Mouse (Mus musculus) midbrain, postnatal 0 days (tissue): ENCODE measurements around the gene Tada1. TPM values are rescaled to one million over a fixed set of nuclear protein-coding genes. Genes with fewer than 3 reads are reported as not detected.

ENCODE experiments used
- ATAC-seq: fragments of 200-750 bp; cut with Nextera tagmentation; 2 replicates; pipeline ENCODE4 v1.8.0; 2017; ENCODE audit warnings: moderate number of reproducible peaks, mild to moderate bottlenecking, moderate TSS enrichment, moderate library complexity; ENCODE audit not compliant: low FRiP score
- DNase-seq: peaks from one replicate; pipeline ENCODE4 v3.0.0-alpha.2; 2015; ENCODE audit warnings: low spot score
- H3K27ac ChIP-seq: fragments of 300-500 bp; sonication (generic); 2 replicates; pipeline ENCODE4 v1.5.1; 2014; ENCODE audit warnings: low read depth, mild to moderate bottlenecking, low read length, mixed read lengths
- H3K27me3 ChIP-seq: fragments of 300-500 bp; sonication (generic); 2 replicates; pipeline ENCODE4 v1.6.1; 2014; ENCODE audit warnings: low read length, control low read depth, mixed read lengths; ENCODE audit not compliant: insufficient read depth
- H3K36me3 ChIP-seq: fragments of 300-500 bp; sonication (generic); 2 replicates; pipeline ENCODE4 v1.6.1; 2014; ENCODE audit warnings: low read length, control low read depth, mixed read lengths; ENCODE audit not compliant: insufficient read depth
- H3K4me1 ChIP-seq: fragments of 300-500 bp; sonication (generic); 2 replicates; pipeline ENCODE4 v1.6.1; 2014; ENCODE audit warnings: mild to moderate bottlenecking, control low read depth, antibody characterized with exemption, low read length, mixed read lengths; ENCODE audit not compliant: insufficient read depth
- H3K4me2 ChIP-seq: fragments of 300-500 bp; sonication (generic); 2 replicates; pipeline ENCODE4 v1.6.1; 2014; ENCODE audit warnings: low read depth, mild to moderate bottlenecking, low read length, mixed read lengths; ENCODE audit not compliant: poor library complexity, severe bottlenecking
- H3K4me3 ChIP-seq: fragments of 300-500 bp; sonication (generic); 2 replicates; pipeline ENCODE4 v1.5.1; 2014; ENCODE audit warnings: low read depth, mild to moderate bottlenecking, low read length, moderate library complexity
- H3K9ac ChIP-seq: fragments of 300-500 bp; sonication (generic); replicated peaks from 2 replicates; pipeline ENCODE4 v1.6.1; 2014; ENCODE audit warnings: mild to moderate bottlenecking, low read length, moderate library complexity, mixed read lengths; ENCODE audit not compliant: poor library complexity, severe bottlenecking
- H3K9me3 ChIP-seq: fragments of 300-500 bp; sonication (generic); 2 replicates; pipeline ENCODE4 v1.6.1; 2016; ENCODE audit warnings: low read length, control low read depth
- CTCF ChIP-seq: IDR thresholded peaks from 2 replicates; pipeline ENCODE4 v1.5.1; 2016; ENCODE audit warnings: antibody characterized with exemption, mild to moderate bottlenecking
- WGBS: fragments of 180-500 bp; shearing (Covaris S2); extraction: QIAGEN DNeasy Blood & Tissue Kit; methylation state at CpG from one replicate; pipeline ENCODE4 v1.1.7; 2014; 5-methylcytosine and 5-hydroxymethylcytosine counted together
- polyA plus RNA-seq: library from polyadenylated mRNA; unstranded; fragments of >200 nt; fragmentation: Nextera tagmentation; extraction: Ambion mirVana; gene quantifications from 2 replicates; pipeline ENCODE4 v1.2.1, GENCODE M21; 2015
- total RNA-seq: library from RNA; depleted of rRNA; stranded (reverse); fragments of >200 nt; gene quantifications from 2 replicates; pipeline ENCODE4 v1.2.3, GENCODE M21; 2014; rRNA removed

The Tada1 gene
- 57.1 and 65.9 TPM in 2 replicates for total RNA-seq
- 64.7 and 69.1 TPM in 2 replicates for polyA plus RNA-seq

- peak; percentile 16; the same call in 1 of the 2 replicates for TF ChIP-seq CTCF
- no peaks in the 10 kb centered on the region for H3K4me1 ChIP-seq
- H3K36me3 ChIP-seq, result peaks cover 12% of the 10 kb centered on the region; the same call in 1 of the 2 replicates
- H3K27me3 ChIP-seq, result no peaks in the 10 kb centered on the region
- DNase-seq (peak; percentile 96), ATAC-seq (peak; percentile 97)
- H3K4me2 ChIP-seq, result peak within 1 kb of the TSS; percentile 73
- no peaks in the 10 kb centered on the region for H3K9me3 ChIP-seq
- H3K4me3 ChIP-seq, result peak within 1 kb of the TSS; percentile 97
- H3K27ac ChIP-seq, result peak within 1 kb of the TSS; percentile 89
- peak within 1 kb of the TSS; percentile 77 for H3K9ac ChIP-seq
- WGBS, result under 1% methylated on average over 73 of the region's 81 CpGs
Measured at GRCm38 (mm10) chr1:166379013-166379629, at the start of gene Tada1. Gene Tada1 (plus strand): TSS chr1:166379097.

DNA sequence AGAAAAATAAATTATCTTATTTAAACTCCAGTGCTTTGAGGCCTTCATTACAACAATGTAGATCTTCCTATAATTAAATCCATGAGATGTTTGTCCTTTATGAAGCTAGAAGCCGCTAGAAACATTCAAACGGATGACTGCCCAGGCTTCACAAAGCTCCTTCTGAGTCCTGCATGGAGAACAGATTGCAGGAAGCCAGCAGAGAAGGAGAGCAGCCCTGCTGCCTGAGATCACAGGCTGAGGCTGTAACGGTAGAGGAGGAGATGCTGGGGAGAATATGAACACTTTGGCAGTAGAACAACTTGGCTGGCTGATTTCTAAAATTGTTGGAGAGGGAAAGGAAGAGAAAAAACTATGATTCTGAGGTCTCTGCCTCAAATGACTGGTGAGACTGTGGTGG, 48.1 kb upstream of the Tada1 start:
- H3K9me3 ChIP-seq, result no peaks in the 10 kb centered on the region
- TF ChIP-seq CTCF, result no peak
- H3K27ac ChIP-seq, result no peak overlapping the region
- H3K9ac ChIP-seq, result no peak overlapping the region
- no peaks in the 10 kb centered on the region for H3K27me3 ChIP-seq
- no peak overlapping the region for H3K4me2 ChIP-seq
- ATAC-seq (no peak), DNase-seq (peak; percentile 14)
- H3K4me3 ChIP-seq, result no peak overlapping the region
- no peaks in the 10 kb centered on the region; the same call in 1 of the 2 replicates for H3K4me1 ChIP-seq
- WGBS, result 36% methylated on average over 3 of the region's 3 CpGs
- no peaks in the 10 kb centered on the region for H3K36me3 ChIP-seq

DNA sequence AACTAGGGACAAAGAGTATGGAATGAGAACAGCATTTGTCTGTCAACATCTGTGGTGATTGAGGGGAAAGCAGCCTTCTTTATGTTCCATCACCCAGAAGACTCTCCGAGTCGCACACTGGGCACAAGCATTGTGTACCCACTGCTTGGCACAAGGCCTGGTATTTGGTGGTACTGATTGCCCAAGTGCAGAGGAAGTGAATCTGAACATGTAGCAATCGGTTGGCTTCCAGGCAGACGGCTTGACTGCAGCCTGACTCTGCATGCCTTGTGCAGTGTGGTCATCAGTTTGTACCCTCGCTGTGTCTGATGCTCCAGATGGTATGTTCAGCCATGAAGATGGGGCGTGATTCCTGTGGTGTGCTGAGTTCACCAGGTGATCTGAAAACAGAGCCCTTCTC, 39.8 kb upstream of the Tada1 start:
- ATAC-seq, result no peak
- 84% methylated on average over 6 of the region's 6 CpGs for WGBS
- Histone ChIP-seq H3K27ac (no peak overlapping the region), H3K27me3 (no peaks in the 10 kb centered on the region), H3K9ac (no peak overlapping the region), H3K36me3 (no peaks in the 10 kb centered on the region), H3K4me3 (no peak overlapping the region), H3K4me1 (no peaks in the 10 kb centered on the region; the same call in 1 of the 2 replicates), H3K9me3 (no peaks in the 10 kb centered on the region), H3K4me2 (no peak overlapping the region)
- no peak for DNase-seq
- TF ChIP-seq CTCF, result no peak

- ATAC-seq (no peak), DNase-seq (no peak)
- Histone ChIP-seq H3K4me3 (no peak overlapping the region), H3K27me3 (no peaks in the 10 kb centered on the region), H3K9ac (no peak overlapping the region), H3K9me3 (no peaks in the 10 kb centered on the region), H3K27ac (no peak overlapping the region), H3K4me2 (no peak overlapping the region), H3K36me3 (no peaks in the 10 kb centered on the region), H3K4me1 (no peaks in the 10 kb centered on the region; the same call in 1 of the 2 replicates)
- 71% methylated on average over 2 of the region's 2 CpGs for WGBS
- no peak for TF ChIP-seq CTCF
Measured at GRCm38 (mm10) chr1:166342060-166342459, 36.8 kb upstream of the Tada1 start.

DNA sequence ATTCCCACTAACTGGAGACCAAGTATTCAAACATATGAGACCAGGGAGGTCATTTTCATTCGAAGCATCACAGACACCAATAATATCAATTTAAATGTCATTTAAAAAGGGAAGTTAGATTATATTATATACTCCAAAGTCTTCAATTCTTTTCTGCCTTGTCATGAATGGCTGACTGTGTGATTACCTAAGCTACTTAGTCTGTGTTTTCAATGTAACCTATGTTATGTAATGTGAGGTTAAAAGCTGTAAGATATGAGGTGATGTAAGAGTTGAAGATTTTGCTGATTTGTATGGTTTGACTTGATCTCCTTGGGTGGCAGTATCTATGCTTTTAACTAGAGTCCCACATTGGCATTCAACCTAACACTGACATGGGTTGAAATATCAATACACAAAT, 36.4 kb upstream of the Tada1 start:
- WGBS, result 88% methylated on average over 1 of the region's 1 CpGs
- Histone ChIP-seq H3K4me3 (no peak overlapping the region), H3K9ac (no peak overlapping the region), H3K27ac (no peak overlapping the region), H3K27me3 (no peaks in the 10 kb centered on the region), H3K4me1 (no peaks in the 10 kb centered on the region; the same call in 1 of the 2 replicates), H3K4me2 (no peak overlapping the region), H3K9me3 (no peaks in the 10 kb centered on the region), H3K36me3 (no peaks in the 10 kb centered on the region)
- no peak for ATAC-seq
- DNase-seq, result no peak
- no peak for TF ChIP-seq CTCF

DNA sequence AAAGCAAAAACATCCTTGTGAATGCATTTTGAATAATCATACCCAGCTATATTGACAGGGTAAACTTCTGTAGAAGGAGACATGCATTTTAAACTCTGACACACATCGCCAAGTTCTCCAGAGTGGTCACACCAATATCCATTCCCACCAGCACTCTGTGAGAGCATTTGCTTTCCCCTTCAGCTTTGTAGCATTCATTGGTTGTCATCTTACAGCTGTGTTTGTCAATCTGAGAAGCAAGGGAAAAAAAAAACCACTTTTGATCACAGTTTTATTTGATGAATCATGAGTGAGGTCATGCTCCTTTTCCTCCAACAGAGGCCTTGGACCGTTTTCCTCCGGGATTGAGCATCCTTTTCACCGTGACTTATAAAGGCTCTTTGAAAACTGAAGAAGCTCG, 35.3 kb upstream of the Tada1 start:
- WGBS, result 42% methylated on average over 5 of the region's 5 CpGs
- H3K4me3 ChIP-seq, result no peak overlapping the region
- no peak for TF ChIP-seq CTCF

More for the DNA sequence above, 35.3 kb upstream of the Tada1 start:
- ATAC-seq (no peak), DNase-seq (no peak)
- H3K4me2 ChIP-seq, result no peak overlapping the region
- no peaks in the 10 kb centered on the region for H3K27me3 ChIP-seq
- H3K27ac ChIP-seq, result no peak overlapping the region
- no peak overlapping the region for H3K9ac ChIP-seq
- H3K9me3 ChIP-seq, result no peaks in the 10 kb centered on the region
- H3K4me1 ChIP-seq, result no peaks in the 10 kb centered on the region; the same call in 1 of the 2 replicates
- H3K36me3 ChIP-seq, result no peaks in the 10 kb centered on the region
